Mouse (Mus musculus) embryo, embryonic 10 days (tissue): ENCODE data around the gene Tra2a.

Source experiments
- DNase-seq: peaks from one replicate; pipeline ENCODE4 v3.0.0-alpha.2; 2015; ENCODE audit warnings: low spot score

The Tra2a gene

GRCm38 (mm10) chr6:49236331-49236730 lies 27.5 kb downstream of the Tra2a start:
- peak; percentile 91 for DNase-seq

GRCm38 (mm10) chr6:49233356-49233755 lies 30.5 kb downstream of the Tra2a start:
- no peak for DNase-seq

- peak; percentile 72 for DNase-seq
Observed at GRCm38 (mm10) chr6:49228126-49228679, 35.6 kb downstream of the Tra2a start.

GRCm38 (mm10) chr6:49227184-49227735 lies 36.6 kb downstream of the Tra2a start:
- DNase-seq, result peak; percentile 85

GRCm38 (mm10) chr6:49225728-49226123 lies 38.1 kb downstream of the Tra2a start:
- DNase-seq, result no peak

- DNase-seq, result no peak
Observed at GRCm38 (mm10) chr6:49224923-49225727, 38.7 kb downstream of the Tra2a start.

GRCm38 (mm10) chr6:49221906-49222305 lies 41.9 kb downstream of the Tra2a start:
- DNase-seq, result peak; percentile 72

GRCm38 (mm10) chr6:49219920-49220604 lies 43.8 kb downstream of the Tra2a start:
- DNase-seq, result peak; percentile 75

- DNase-seq, result no peak
Observed at GRCm38 (mm10) chr6:49219001-49219560, 44.8 kb downstream of the Tra2a start.

- peak; percentile 62 for DNase-seq
Observed at GRCm38 (mm10) chr6:49218275-49218802, 45.5 kb downstream of the Tra2a start.

GRCm38 (mm10) chr6:49217581-49218274 lies 46.1 kb downstream of the Tra2a start:
- DNase-seq, result peak; percentile 98

- no peak for DNase-seq
Observed at GRCm38 (mm10) chr6:49216811-49217542, 46.9 kb downstream of the Tra2a start.

GRCm38 (mm10) chr6:49215748-49216585 lies 47.9 kb downstream of the Tra2a start:
- DNase-seq, result peak; percentile 75

GRCm38 (mm10) chr6:49214928-49215747 lies 48.7 kb downstream of the Tra2a start, which contains the start of gene Igf2bp3:
Gene Igf2bp3 (minus strand): TSS chr6:49214957.
- DNase-seq, result peak; percentile 95

- DNase-seq, result peak; percentile 92
Observed at GRCm38 (mm10) chr6:49214086-49214927, 49.5 kb downstream of the Tra2a start.

GRCm38 (mm10) chr6:49213581-49214085 lies 50.2 kb downstream of the Tra2a start:
- peak; percentile 21 for DNase-seq

GRCm38 (mm10) chr6:49212931-49213580 lies 50.8 kb downstream of the Tra2a start:
- peak; percentile 24 for DNase-seq
